Comparison of ENCODE assay signal across 23 mouse cellular contexts in the genomic region with DNA sequence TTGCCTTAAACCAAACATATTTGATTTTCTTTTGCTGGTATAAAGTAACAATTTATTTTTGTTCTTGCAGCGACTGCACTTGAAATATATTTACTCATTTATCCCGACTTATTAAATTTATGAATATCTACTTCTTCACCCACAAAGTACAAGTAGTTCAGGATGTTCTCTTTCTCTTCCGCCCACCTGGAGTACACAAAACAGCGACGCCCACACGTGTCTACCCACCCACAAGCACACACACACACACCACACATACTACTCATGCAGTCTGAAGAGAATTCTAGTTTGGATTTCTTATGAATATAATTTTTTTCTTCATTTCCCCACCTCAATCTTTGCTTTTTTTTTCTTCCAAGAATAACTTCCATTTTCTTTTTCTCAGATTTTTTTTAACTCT. TPM values are rescaled to one million over a fixed set of nuclear protein-coding genes. Genes with fewer than 3 reads are reported as not detected.
DNase-seq lines count a peak whose midpoint lies in the region; ATAC-seq and TF ChIP-seq lines count a peak whose summit lies in the region.
"Had no signal": no experiment of that assay in that cellular context is flagged by ENCODE, and none has a peak within 500 bp of the region (broad histone marks: within the 10 kb centered on the region; RNA-seq: fewer than 3 reads in every experiment).

No protein-coding gene starts in this region.

- intact Hi-C loops in left cerebral cortex, postnatal 14 days (cut with DNase I): no loop called here
- intact Hi-C loops in left cerebral cortex, adult 2 months (cut with DNase I): no loop called here

- DNase-seq in left cerebral cortex, postnatal 14 days (ENCODE audit: low spot score in 2 of 2): peak; percentile 18
- no peak for DNase-seq in left cerebral cortex, adult 2 months (ENCODE audit: extremely low spot score in 1 of 2, low spot score in 2 of 2)
- peak; percentile 52 for DNase-seq in right cerebral cortex, adult 18-20 months
- no peak for DNase-seq in right cerebral cortex, postnatal 14 days
- DNase-seq in right cerebral cortex, postnatal 36 days (ENCODE audit: low spot score in 2 of 2): peak; percentile 26 to 31
- no peak for DNase-seq in right cerebral cortex, postnatal 25 days
- DNase-seq: adrenal gland, adult 8-10 months; adrenal gland, postnatal 14 days; adrenal gland, postnatal 36 days; B cell, adult 2 months; cerebellum, adult 11-12 months; cerebellum, adult 2 months; cerebellum, adult 9-10 months; cerebellum, postnatal 10 days; cerebellum, postnatal 25 days had no signal

- H3K4me3 ChIP-seq in left cerebral cortex, adult 2 months: no peak overlapping the region
- H3K4me3 ChIP-seq: embryonic facial prominence, embryonic 10.5 days; embryonic facial prominence, embryonic 12.5 days; forebrain, embryonic 13.5 days; forebrain, embryonic 15.5 days had no signal

- no peak overlapping the region for H3K27ac ChIP-seq in left cerebral cortex, adult 2 months
- H3K27ac ChIP-seq: embryonic facial prominence, embryonic 10.5 days; embryonic facial prominence, embryonic 12.5 days; forebrain, embryonic 13.5 days; forebrain, embryonic 15.5 days had no signal

- no peak for ATAC-seq in cerebellum, adult (ENCODE audit: insufficient number of reproducible peaks, low FRiP score, low TSS enrichment)
- ATAC-seq: activated CD4-positive, CD25-positive, alpha-beta regulatory T cell, adult 4 months; CD4-positive, CD25-positive, alpha-beta regulatory T cell, adult 4 months; forebrain, embryonic 13.5 days; forebrain, embryonic 15.5 days; Patski had no signal

- no peak for TF ChIP-seq CTCF in left cerebral cortex, adult 2 months (IDR thresholded peaks at IDR 0.05)

RNA-seq across cellular contexts. Expression of gene Cd2, which starts 37.9 kb away (rescaled TPM):
- total RNA-seq in left cerebral cortex, postnatal 14 days (2021): not detected
- total RNA-seq in left cerebral cortex, adult 2 months (2021): not detected

Comparison
In these comparisons a context has a peak if more than half of its experiments do, and no peak if none do; other contexts are left out.
1. DNase-seq: peak in left cerebral cortex, postnatal 14 days (2 of 2), right cerebral cortex, adult 18-20 months (single experiment) and right cerebral cortex, postnatal 36 days (2 of 2); none in left cerebral cortex, adult 2 months (0 of 2), right cerebral cortex, postnatal 14 days (single experiment) and right cerebral cortex, postnatal 25 days (single experiment).